Mouse (Mus musculus) CH12.LX (cell line): ENCODE results near the gene Brca1.

Source experiments
- CHD2 ChIP-seq: IDR thresholded peaks from 2 replicates; pipeline ENCODE4 v1.6.1; 2011; ENCODE audit warnings: low read length, improper control_type of control experiment
- CTCF ChIP-seq, 2 experiments: IDR thresholded peaks in 1 of 2; conservative IDR thresholded peaks in 1 of 2; 2 replicates each; pipeline ENCODE4 v1.5.1; 2011 to 2012; ENCODE audit warnings: low read depth in 2 of 2, low read length in 2 of 2, improper control_type of control experiment in 1 of 2, inconsistent platforms in 1 of 2, mild to moderate bottlenecking in 1 of 2, moderate library complexity in 1 of 2
- MEF2A ChIP-seq: IDR thresholded peaks from 2 replicates; pipeline ENCODE4 v1.6.1; 2014; ENCODE audit warnings: low read depth, mild to moderate bottlenecking, inconsistent platforms, low read length, improper control_type of control experiment, borderline replicate concordance
- MYC ChIP-seq: IDR thresholded peaks from 2 replicates; pipeline ENCODE4 v1.6.1; 2011; ENCODE audit warnings: low read depth, mild to moderate bottlenecking, improper control_type of control experiment, low read length
- RAD21 ChIP-seq: IDR thresholded peaks from 2 replicates; pipeline ENCODE4 v1.6.1; 2011; ENCODE audit warnings: low read depth, mild to moderate bottlenecking, low read length, improper control_type of control experiment, moderate library complexity
- USF1 ChIP-seq: IDR thresholded peaks from 2 replicates; pipeline ENCODE4 v1.6.1; 2014; ENCODE audit warnings: low read depth, mild to moderate bottlenecking, inconsistent platforms, low read length, improper control_type of control experiment
- ZC3H11A ChIP-seq: IDR thresholded peaks from 2 replicates; pipeline ENCODE4 v1.6.1; 2012; ENCODE audit warnings: low read depth, mild to moderate bottlenecking, inconsistent platforms, low read length, improper control_type of control experiment

GRCm38 (mm10) chr11:101458217-101458616 lies 93.5 kb downstream of the Brca1 start:
- no peak for TF ChIP-seq CHD2
- no peak for TF ChIP-seq CTCF (conservative IDR thresholded peaks at IDR 0.05 in 1 of 2, IDR thresholded peaks at IDR 0.05 in 1 of 2; ENCODE audit: low read depth in 2 of 2, low read length in 2 of 2)
- TF ChIP-seq RAD21, result no peak
- TF ChIP-seq MEF2A, result no peak
- no peak for TF ChIP-seq USF1
- no peak for TF ChIP-seq ZC3H11A
- TF ChIP-seq MYC, result no peak
